In the genomic region with DNA sequence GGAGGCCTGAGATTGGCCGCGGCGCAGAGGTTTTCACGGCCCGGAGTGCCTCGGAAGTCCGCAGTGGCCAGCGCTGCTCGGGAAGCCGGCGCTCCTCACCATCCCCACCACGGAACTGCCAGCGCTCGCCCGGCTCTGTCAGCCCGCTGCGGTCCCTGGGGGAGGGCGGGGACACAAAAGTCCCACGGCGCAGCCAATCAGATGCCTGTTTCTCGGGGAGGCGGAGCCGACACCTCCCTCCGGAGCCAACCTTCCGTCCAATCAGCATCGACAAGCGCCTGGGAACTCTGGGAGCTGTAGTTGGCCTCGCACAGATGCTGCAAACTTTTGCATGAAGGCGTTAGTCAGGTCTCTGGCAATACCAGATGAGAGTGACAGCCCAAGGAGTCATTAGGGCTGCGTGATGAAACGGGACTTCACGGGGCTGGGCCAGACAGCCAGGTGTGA, we compare ENCODE assay signal across 8 mouse cellular contexts. TPM values are rescaled to one million over a fixed set of nuclear protein-coding genes. Genes with fewer than 3 reads are reported as not detected.
DNase-seq lines count a peak whose midpoint lies in the region; ATAC-seq and TF ChIP-seq lines count a peak whose summit lies in the region.

TSS of gene Sesn2 (minus strand) at position 150 of the 447 bp plus-strand sequence.

- peak; percentile 99 for TF ChIP-seq POLR2A in bone marrow, adult 2 months (IDR thresholded peaks at IDR 0.05; ENCODE audit: borderline replicate concordance, control insufficient read depth, low read depth, low read length)
- TF ChIP-seq POLR2A in limb, embryonic 14.5 days (IDR thresholded peaks at IDR 0.05; ENCODE audit: borderline replicate concordance, extremely low read depth, insufficient read depth, insufficient read length): peak; percentile 78; the same call in 1 of the 2 replicates

- peak within 1 kb of the TSS; percentile 76 for H3K4me3 ChIP-seq in bone marrow, adult 2 months (replicated peaks; ENCODE audit: control insufficient read depth, low read depth, low read length)
- peak within 1 kb of the TSS; percentile 89 for H3K4me3 ChIP-seq in embryonic facial prominence, embryonic 15.5 days (replicated peaks)
- H3K4me3 ChIP-seq in limb, embryonic 14.5 days (replicated peaks; ENCODE audit: low read length): peak within 1 kb of the TSS; percentile 87
- peak within 1 kb of the TSS; percentile 87 for H3K4me3 ChIP-seq in midbrain, postnatal 0 days (ENCODE audit: low read depth, low read length)

- no peaks in the 10 kb centered on the region for H3K9me3 ChIP-seq in embryonic facial prominence, embryonic 15.5 days (replicated peaks)
- no peaks in the 10 kb centered on the region for H3K9me3 ChIP-seq in limb, embryonic 14.5 days (ENCODE audit: control insufficient read depth, low read length)
- H3K9me3 ChIP-seq in midbrain, postnatal 0 days (ENCODE audit: low read length): no peaks in the 10 kb centered on the region

- H3K36me3 ChIP-seq in embryonic facial prominence, embryonic 15.5 days: no peaks in the 10 kb centered on the region
- H3K36me3 ChIP-seq in limb, embryonic 14.5 days (ENCODE audit: control insufficient read depth, insufficient read depth, low read length): no peaks in the 10 kb centered on the region
- no peaks in the 10 kb centered on the region for H3K36me3 ChIP-seq in midbrain, postnatal 0 days (ENCODE audit: insufficient read depth, low read length)

- no peaks in the 10 kb centered on the region for H3K27me3 ChIP-seq in embryonic facial prominence, embryonic 15.5 days
- H3K27me3 ChIP-seq in limb, embryonic 14.5 days (ENCODE audit: control insufficient read depth, insufficient read depth, low read length): no peaks in the 10 kb centered on the region
- no peaks in the 10 kb centered on the region for H3K27me3 ChIP-seq in midbrain, postnatal 0 days (ENCODE audit: insufficient read depth, low read length)

- H3K9ac ChIP-seq in embryonic facial prominence, embryonic 15.5 days: peak within 1 kb of the TSS; percentile 62
- H3K9ac ChIP-seq in limb, embryonic 14.5 days (ENCODE audit: low read depth, low read length, severe bottlenecking): peak within 1 kb of the TSS; percentile 62
- peak within 1 kb of the TSS; percentile 70 for H3K9ac ChIP-seq in midbrain, postnatal 0 days (replicated peaks; ENCODE audit: low read length, poor library complexity, severe bottlenecking)

- TF ChIP-seq CTCF in bone marrow, adult 2 months (IDR thresholded peaks at IDR 0.05; ENCODE audit: control insufficient read depth, insufficient read depth, low read length): no peak
- TF ChIP-seq CTCF in midbrain, postnatal 0 days (IDR thresholded peaks at IDR 0.05): no peak

- peak; percentile 98 for DNase-seq in 416B (ENCODE audit: low read depth)
- DNase-seq in heart, adult 8-10 months (ENCODE audit: low spot score): peak; percentile 97
- peak; percentile 98 for DNase-seq in kidney, adult 9 months
- DNase-seq in limb, embryonic 14.5 days (ENCODE audit: low spot score): peak; percentile 98
- DNase-seq in midbrain, postnatal 0 days (ENCODE audit: low spot score): peak; percentile 99
- peak; percentile 96 to 97 for DNase-seq in spleen, postnatal 14 days (ENCODE audit: low spot score in 2 of 2)

- peak within 1 kb of the TSS; percentile 92 for H3K4me2 ChIP-seq in embryonic facial prominence, embryonic 15.5 days (replicated peaks)
- peak within 1 kb of the TSS; percentile 89 for H3K4me2 ChIP-seq in limb, embryonic 14.5 days (replicated peaks; ENCODE audit: low read depth, low read length, severe bottlenecking)
- peak within 1 kb of the TSS; percentile 78 for H3K4me2 ChIP-seq in midbrain, postnatal 0 days (ENCODE audit: low read depth, low read length, poor library complexity, severe bottlenecking)

- peak within 1 kb of the TSS; percentile 78 for H3K27ac ChIP-seq in bone marrow, adult 2 months (ENCODE audit: control insufficient read depth, insufficient read depth, low read depth, low read length, poor library complexity)
- peak within 1 kb of the TSS; percentile 89 for H3K27ac ChIP-seq in embryonic facial prominence, embryonic 15.5 days (replicated peaks)
- peak within 1 kb of the TSS; percentile 44 for H3K27ac ChIP-seq in limb, embryonic 14.5 days (replicated peaks; ENCODE audit: low read depth, low read length)
- H3K27ac ChIP-seq in midbrain, postnatal 0 days (ENCODE audit: low read depth, low read length): peak within 1 kb of the TSS; percentile 65

- 0% methylated on average over 32 of the region's 32 CpGs for WGBS in bone marrow, adult 2 months
- under 1% methylated on average over 32 of the region's 32 CpGs for WGBS in embryonic facial prominence, embryonic 15.5 days
- WGBS in limb, embryonic 14.5 days: under 1% methylated on average over 32 of the region's 32 CpGs
- WGBS in midbrain, postnatal 0 days: 0% methylated on average over 23 of the region's 32 CpGs

- ATAC-seq in embryonic facial prominence, embryonic 15.5 days (ENCODE audit: insufficient number of reproducible peaks, low FRiP score, low TSS enrichment, low read depth): peak; percentile 95
- peak; percentile 89 for ATAC-seq in limb, embryonic 14.5 days (ENCODE audit: low FRiP score, low read depth)
- peak; percentile 93 for ATAC-seq in midbrain, postnatal 0 days (ENCODE audit: low FRiP score)

- H3K4me1 ChIP-seq in bone marrow, adult 2 months (ENCODE audit: control insufficient read depth, insufficient read depth, low read length): peaks cover 7% of the 10 kb centered on the region
- H3K4me1 ChIP-seq in embryonic facial prominence, embryonic 15.5 days: peaks cover 31% of the 10 kb centered on the region
- H3K4me1 ChIP-seq in limb, embryonic 14.5 days (ENCODE audit: control insufficient read depth, insufficient read depth, low read length): no peaks in the 10 kb centered on the region; the same call in 1 of the 2 replicates
- no peaks in the 10 kb centered on the region for H3K4me1 ChIP-seq in midbrain, postnatal 0 days (ENCODE audit: insufficient read depth, low read length)

RNA-seq across cellular contexts. Expression of gene Sesn2, which starts in this region (rescaled TPM):
- 5.4 and 20.0 TPM in 2 replicates for polyA plus RNA-seq in bone marrow, adult 2 months (2011; ENCODE audit: insufficient read depth, insufficient read length, low replicate concordance, missing spikeins)
- polyA plus RNA-seq in embryonic facial prominence, embryonic 15.5 days (2015; fragmentation: Nextera tagmentation; extraction: Ambion mirVana): 11.4 and 12.0 TPM in 2 replicates
- total RNA-seq in heart, adult 8-10 months (2022): 1 to 10 TPM; 2.6 to 3.6 (median 3.0) TPM
- 6.4 and 7.4 TPM in 2 replicates for polyA plus RNA-seq in limb, embryonic 14.5 days (2012; rRNA removed)
- 5.9 and 6.2 TPM in 2 replicates for polyA plus RNA-seq in limb, embryonic 14.5 days (2014; fragmentation: Nextera tagmentation; extraction: Ambion mirVana)
- 21.4 and 21.6 TPM in 2 replicates for total RNA-seq in midbrain, postnatal 0 days (2014; rRNA removed)
- polyA plus RNA-seq in midbrain, postnatal 0 days (2015; fragmentation: Nextera tagmentation; extraction: Ambion mirVana): 17.7 and 18.2 TPM in 2 replicates

Comparison
In these comparisons a context has a peak if more than half of its experiments do, and no peak if none do; other contexts are left out.
1. Peak in every context shown above with its lines: DNase-seq, ATAC-seq, H3K4me3 ChIP-seq and H3K27ac ChIP-seq.